8 mouse cellular contexts compared by ENCODE assay signal in the genomic region with DNA sequence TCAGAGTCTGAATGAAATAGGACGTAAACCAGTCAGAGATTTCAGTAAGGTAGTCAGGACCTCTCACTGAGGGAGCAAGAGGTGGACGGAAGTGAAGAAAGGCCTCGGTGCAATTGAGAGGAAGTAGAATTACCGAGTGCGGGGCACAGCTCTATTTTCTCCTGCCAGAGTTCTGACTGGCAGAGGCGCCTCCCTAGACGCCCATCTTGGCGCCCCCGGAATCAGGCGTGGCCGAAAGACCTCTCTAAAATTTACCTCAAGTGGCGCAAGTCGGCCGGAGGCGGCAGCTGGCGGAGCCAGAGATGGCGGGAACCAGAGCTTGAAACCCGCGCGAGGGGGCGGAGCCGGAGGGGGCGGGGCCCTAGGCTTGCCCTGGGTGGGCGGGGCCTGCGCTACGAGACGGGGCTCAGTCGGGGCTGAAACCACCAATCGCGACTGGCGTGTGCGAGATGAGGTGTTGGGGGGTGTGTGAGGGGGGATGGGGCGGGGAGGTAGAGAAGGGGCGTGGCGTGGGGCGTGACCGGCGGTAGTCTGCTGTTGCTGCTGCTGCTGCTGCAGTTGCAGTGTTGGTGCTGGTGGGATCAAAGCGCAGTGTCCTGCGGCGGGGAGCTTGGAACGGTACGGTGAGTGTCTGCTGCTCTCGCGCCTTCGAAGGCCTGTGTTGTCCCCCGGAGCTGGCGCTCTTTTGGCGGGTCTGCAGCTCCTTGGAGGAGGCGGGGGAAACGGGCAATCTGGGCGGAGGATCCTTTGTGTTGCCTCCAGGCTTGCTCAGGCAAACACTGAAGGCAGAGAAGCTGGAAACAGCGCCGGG. TPM values are rescaled to one million over a fixed set of nuclear protein-coding genes. Genes with fewer than 3 reads are reported as not detected.
DNase-seq lines count a peak whose midpoint lies in the region; ATAC-seq and TF ChIP-seq lines count a peak whose summit lies in the region.

A gene (minus strand): TSS at position 334 of the 811 bp plus-strand sequence.
A gene (plus strand): TSS at position 413 of the 811 bp plus-strand sequence.

- H3K4me2 ChIP-seq in hindbrain, embryonic 16.5 days (ENCODE audit: low read length) = peak within 1 kb of the TSS; percentile 89

- DNase-seq in WW6 (ENCODE audit: low read depth, low spot score) = peak; percentile 94
- DNase-seq in cerebellum, postnatal 4 days (ENCODE audit: low spot score in 2 of 2) = peak; percentile 92 to 98
- DNase-seq in gastrocnemius, adult 18-20 months (ENCODE audit: low spot score) = peak; percentile 94
- peak; percentile 89 to 92 for DNase-seq in left cerebral cortex, adult 2 months (ENCODE audit: extremely low spot score in 1 of 2, low spot score in 2 of 2)
- peak; percentile 89 to 91 for DNase-seq in right cerebral cortex, adult 2 months (ENCODE audit: low spot score in 2 of 2)
- DNase-seq in urinary bladder, postnatal 14 days (ENCODE audit: low spot score) = peak; percentile 97

- H3K27ac ChIP-seq in hindbrain, embryonic 16.5 days (ENCODE audit: low read depth, low read length) = peak within 1 kb of the TSS; percentile 95
- peak within 1 kb of the TSS; percentile 66 for H3K27ac ChIP-seq in left cerebral cortex, adult 2 months

- peaks cover 11% of the 10 kb centered on the region for H3K4me1 ChIP-seq in hindbrain, embryonic 16.5 days (ENCODE audit: control insufficient read depth, insufficient read depth, low read depth, low read length)

- H3K9ac ChIP-seq in hindbrain, embryonic 16.5 days (ENCODE audit: low read depth, low read length) = peak within 1 kb of the TSS; percentile 92

- peak within 1 kb of the TSS; percentile 89 for H3K4me3 ChIP-seq in hindbrain, embryonic 16.5 days (ENCODE audit: low read length)
- H3K4me3 ChIP-seq in left cerebral cortex, adult 2 months = peak within 1 kb of the TSS; percentile 74

- under 1% methylated on average over 48 of the region's 54 CpGs for WGBS in hindbrain, embryonic 16.5 days

- intact Hi-C loops in left cerebral cortex, adult 2 months (cut with DNase I) = loop anchor here (5.0 kb wide), 2 partner anchors 50 to 65 kb away; a partner anchor contains a TSS

- TF ChIP-seq CTCF in left cerebral cortex, adult 2 months (IDR thresholded peaks at IDR 0.05) = no peak; the same call in 1 of the 2 replicates

- no peaks in the 10 kb centered on the region for H3K36me3 ChIP-seq in hindbrain, embryonic 16.5 days (ENCODE audit: control insufficient read depth, insufficient read depth, low read length)

- no peaks in the 10 kb centered on the region for H3K27me3 ChIP-seq in hindbrain, embryonic 16.5 days (replicated peaks; ENCODE audit: control insufficient read depth, insufficient read depth, low read length)

- H3K9me3 ChIP-seq in hindbrain, embryonic 16.5 days (ENCODE audit: control insufficient read depth, low read length) = no peaks in the 10 kb centered on the region

- peak; percentile 98 for ATAC-seq in hindbrain, embryonic 16.5 days
- peak; percentile 85 for ATAC-seq in megakaryocyte, adult 5-6 weeks (ENCODE audit: poor library complexity, severe bottlenecking)

RNA-seq across cellular contexts. Expression of the first gene that starts in this region (rescaled TPM):
- total RNA-seq in gastrocnemius, adult 18-20 months (2021) = 1 to 10 TPM; 1.4 to 1.6 TPM
- polyA plus RNA-seq in hindbrain, embryonic 16.5 days (2015; fragmentation: Nextera tagmentation; extraction: Ambion mirVana) = 6.5 and 9.3 TPM in 2 replicates
- total RNA-seq in left cerebral cortex, adult 2 months (2021) = 1 to 10 TPM; 4.6 to 6.1 TPM
- 19.2 and 20.1 TPM in 2 replicates for total RNA-seq in megakaryocyte, adult 5-6 weeks (2015)
- total RNA-seq in megakaryocyte, adult 5-6 weeks (2017) = 7.5 and 9.6 TPM in 2 replicates

RNA-seq across cellular contexts. Expression of the second gene that starts in this region (rescaled TPM):
- 1 to 10 TPM in 1 of 2 experiments, under 1 TPM in 1; 0.94 to 1.5 TPM for total RNA-seq in gastrocnemius, adult 18-20 months (2021)
- polyA plus RNA-seq in hindbrain, embryonic 16.5 days (2015; fragmentation: Nextera tagmentation; extraction: Ambion mirVana) = 213 and 225 TPM in 2 replicates
- 10 to 100 TPM; 13.4 to 13.6 TPM for total RNA-seq in left cerebral cortex, adult 2 months (2021)
- total RNA-seq in megakaryocyte, adult 5-6 weeks (2015) = 40.0 and 41.8 TPM in 2 replicates
- 74.2 and 88.3 TPM in 2 replicates for total RNA-seq in megakaryocyte, adult 5-6 weeks (2017)

Comparison
In these comparisons a context has a peak if more than half of its experiments do, and no peak if none do; other contexts are left out.
1. Peak in every context shown above with its lines: DNase-seq, ATAC-seq, H3K4me3 ChIP-seq and H3K27ac ChIP-seq.
2. RNA of the second gene that starts in this region (total RNA-seq): 40.0 to 88.3 TPM in megakaryocyte, adult 5-6 weeks and 13.4 to 13.6 TPM in left cerebral cortex, adult 2 months; 0.94 to 1.5 TPM in gastrocnemius, adult 18-20 months; every median in the first group is over 4 times any median in the second.